Mouse (Mus musculus) lung, embryonic 14.5 days (tissue): ENCODE measurements at regions not wholly inside any gene's neighbourhood (a gene's known extent, or its start where the extent isn't known, plus 50 kb on each side); places are given as distances from the start of the nearest gene placed in this dataset.
A peak's percentile ranks its signal among the peaks of the same experiment; 100 is the strongest.

ENCODE experiments used
- ATAC-seq: fragments of 200-750 bp; cut with Nextera tagmentation; 2 replicates; pipeline ENCODE4 v1.8.0; 2017; ENCODE audit warnings: mild to moderate bottlenecking, moderate TSS enrichment, moderate library complexity; ENCODE audit not compliant: insufficient read depth
- DNase-seq: peaks from one replicate; pipeline ENCODE4 v3.0.0-alpha.2; 2015
- H3K27ac ChIP-seq: fragments of 300-500 bp; sonication (generic); 2 replicates; pipeline ENCODE4 v1.5.1; 2014; ENCODE audit warnings: low read depth, mild to moderate bottlenecking, moderate library complexity
- H3K27me3 ChIP-seq: fragments of 300-500 bp; sonication (generic); 2 replicates; pipeline ENCODE4 v1.6.1; 2014; ENCODE audit warnings: low read length, control low read depth; ENCODE audit not compliant: insufficient read depth
- H3K36me3 ChIP-seq: fragments of 300-500 bp; sonication (generic); 2 replicates; pipeline ENCODE4 v1.6.1; 2014; ENCODE audit warnings: control low read depth; ENCODE audit not compliant: insufficient read depth
- H3K4me1 ChIP-seq: fragments of 300-500 bp; sonication (generic); 2 replicates; pipeline ENCODE4 v1.6.1; 2014; ENCODE audit warnings: antibody characterized with exemption, control low read depth; ENCODE audit not compliant: insufficient read depth
- H3K4me2 ChIP-seq: fragments of 300-500 bp; sonication (generic); 2 replicates; pipeline ENCODE4 v1.6.1; 2014; ENCODE audit warnings: mild to moderate bottlenecking
- H3K4me3 ChIP-seq: fragments of 300-500 bp; sonication (generic); 2 replicates; pipeline ENCODE4 v1.5.1; 2014; ENCODE audit warnings: low read depth, low read length
- H3K9ac ChIP-seq: fragments of 300-500 bp; sonication (generic); 2 replicates; pipeline ENCODE4 v1.6.1; 2014
- H3K9me3 ChIP-seq: fragments of 300-500 bp; sonication (generic); 2 replicates; pipeline ENCODE4 v1.6.1; 2016; ENCODE audit warnings: low read depth, low read length, control low read depth
- CTCF ChIP-seq: IDR thresholded peaks from 2 replicates; pipeline ENCODE4 v1.5.1; 2016; ENCODE audit warnings: antibody characterized with exemption, low read depth
- WGBS: fragments of 180-500 bp; shearing (Covaris S2); extraction: QIAGEN DNeasy Blood & Tissue Kit; methylation state at CpG from one replicate; pipeline ENCODE4 v1.1.7; 2014; 5-methylcytosine and 5-hydroxymethylcytosine counted together

GRCm38 (mm10) chr5:111639476-111640287 is 94.0 kb upstream of the Gm26897 start:
- Histone ChIP-seq H3K27ac (no peak overlapping the region), H3K4me3 (peak overlapping the region; percentile 8; the same call in 1 of the 2 replicates), H3K9ac (no peak overlapping the region), H3K36me3 (no peaks in the 10 kb centered on the region), H3K9me3 (no peaks in the 10 kb centered on the region), H3K4me2 (peak overlapping the region; percentile 55), H3K27me3 (no peaks in the 10 kb centered on the region), H3K4me1 (peaks cover 15% of the 10 kb centered on the region)
- WGBS: 8% methylated on average over 26 of the region's 29 CpGs
- 0 out of 2 replicates have a peak, but pooled peaks have one; percentile 18 for ATAC-seq
- DNase-seq: peak; percentile 27
- TF ChIP-seq CTCF: no peak

- no peak for TF ChIP-seq CTCF
- no peak overlapping the region for H3K9ac ChIP-seq
- ATAC-seq: no peak
- no peaks in the 10 kb centered on the region for H3K9me3 ChIP-seq
- no peaks in the 10 kb centered on the region for H3K27me3 ChIP-seq
- H3K4me3 ChIP-seq: no peak overlapping the region
- no peak for DNase-seq
- peaks cover 15% of the 10 kb centered on the region for H3K4me1 ChIP-seq
- WGBS: 45% methylated on average over 7 of the region's 7 CpGs
- no peak overlapping the region for H3K27ac ChIP-seq
- no peak overlapping the region for H3K4me2 ChIP-seq
- H3K36me3 ChIP-seq: no peaks in the 10 kb centered on the region
Measured at GRCm38 (mm10) chr5:111640976-111641375, 92.7 kb upstream of the Gm26897 start.

- Histone ChIP-seq H3K9ac (no peak overlapping the region), H3K4me2 (no peak overlapping the region), H3K27me3 (no peaks in the 10 kb centered on the region), H3K36me3 (no peaks in the 10 kb centered on the region), H3K4me1 (peaks cover 14% of the 10 kb centered on the region), H3K27ac (no peak overlapping the region), H3K4me3 (no peak overlapping the region), H3K9me3 (no peaks in the 10 kb centered on the region)
- peak; percentile 51 for TF ChIP-seq CTCF
- WGBS: 70% methylated on average over 4 of the region's 4 CpGs
- DNase-seq (no peak), ATAC-seq (no peak)
Measured at GRCm38 (mm10) chr5:111641685-111642084, 92.0 kb upstream of the Gm26897 start.

GRCm38 (mm10) chr5:111644142-111644541 is 89.6 kb upstream of the Gm26897 start:
- ATAC-seq: 0 out of 2 replicates have a peak, but pooled peaks have one; percentile 10
- Histone ChIP-seq H3K4me2 (no peak overlapping the region), H3K9me3 (no peaks in the 10 kb centered on the region), H3K27me3 (no peaks in the 10 kb centered on the region), H3K9ac (no peak overlapping the region), H3K4me1 (peaks cover 22% of the 10 kb centered on the region), H3K27ac (peak overlapping the region; percentile 50; the same call in 1 of the 2 replicates), H3K36me3 (no peaks in the 10 kb centered on the region), H3K4me3 (no peak overlapping the region)
- TF ChIP-seq CTCF: no peak
- DNase-seq: no peak
- WGBS: 85% methylated on average over 2 of the region's 2 CpGs

- 59% methylated on average over 4 of the region's 4 CpGs for WGBS
- Histone ChIP-seq H3K27me3 (no peaks in the 10 kb centered on the region), H3K4me2 (no peak overlapping the region), H3K9me3 (no peaks in the 10 kb centered on the region), H3K27ac (no peak overlapping the region), H3K4me3 (no peak overlapping the region), H3K36me3 (no peaks in the 10 kb centered on the region), H3K4me1 (peaks cover 22% of the 10 kb centered on the region), H3K9ac (no peak overlapping the region; the same call in 1 of the 2 replicates)
- TF ChIP-seq CTCF: no peak
- ATAC-seq (peak; percentile 37; the same call in 1 of the 2 replicates), DNase-seq (peak; percentile 52)
Measured at GRCm38 (mm10) chr5:111644788-111645187, 88.9 kb upstream of the Gm26897 start.

- Histone ChIP-seq H3K27me3 (no peaks in the 10 kb centered on the region), H3K4me1 (peaks cover 18% of the 10 kb centered on the region), H3K9ac (no peak overlapping the region), H3K4me2 (no peak overlapping the region), H3K27ac (no peak overlapping the region), H3K9me3 (no peaks in the 10 kb centered on the region), H3K4me3 (no peak overlapping the region), H3K36me3 (no peaks in the 10 kb centered on the region)
- no peak for TF ChIP-seq CTCF
- ATAC-seq: no peak
- 77% methylated on average over 6 of the region's 6 CpGs for WGBS
- DNase-seq: no peak
Measured at GRCm38 (mm10) chr5:111647686-111648200, 86.0 kb upstream of the Gm26897 start.

- ATAC-seq (peak; percentile 42; the same call in 1 of the 2 replicates), DNase-seq (peak; percentile 68)
- TF ChIP-seq CTCF: no peak
- Histone ChIP-seq H3K4me1 (peaks cover 18% of the 10 kb centered on the region), H3K4me2 (no peak overlapping the region), H3K4me3 (no peak overlapping the region), H3K9ac (no peak overlapping the region), H3K9me3 (no peaks in the 10 kb centered on the region), H3K27me3 (no peaks in the 10 kb centered on the region), H3K36me3 (no peaks in the 10 kb centered on the region), H3K27ac (0 out of 2 replicates have a peak overlapping the region, but pooled peaks have one; percentile 37)
- WGBS: 18% methylated on average over 7 of the region's 7 CpGs
Measured at GRCm38 (mm10) chr5:111648481-111648880, 85.2 kb upstream of the Gm26897 start.
